Mouse (Mus musculus) limb, embryonic 12.5 days (tissue): Measurements from ENCODE around the gene Ly6g5c. TPM values are rescaled to one million over a fixed set of nuclear protein-coding genes. Genes with fewer than 3 reads are reported as not detected.

ENCODE experiments used
- ATAC-seq: fragments of 200-750 bp; cut with Nextera tagmentation; 2 replicates; pipeline ENCODE4 v1.8.0; 2017; ENCODE audit warnings: low read depth, moderate TSS enrichment; ENCODE audit not compliant: insufficient number of reproducible peaks, insufficient read depth, low FRiP score, low TSS enrichment
- H3K27ac ChIP-seq: fragments of 300-500 bp; sonication (generic); 2 replicates; pipeline ENCODE4 v1.5.1; 2016; ENCODE audit warnings: mild to moderate bottlenecking, moderate library complexity
- H3K27me3 ChIP-seq: fragments of 300-500 bp; sonication (generic); 2 replicates; pipeline ENCODE4 v1.6.1; 2016; ENCODE audit warnings: mild to moderate bottlenecking, moderate library complexity
- H3K36me3 ChIP-seq: fragments of 300-500 bp; sonication (generic); 2 replicates; pipeline ENCODE4 v1.6.1; 2016; ENCODE audit warnings: mild to moderate bottlenecking, moderate library complexity
- H3K4me1 ChIP-seq: fragments of 300-500 bp; sonication (generic); replicated peaks from 2 replicates; pipeline ENCODE4 v1.6.1; 2016
- H3K4me2 ChIP-seq: fragments of 300-500 bp; sonication (generic); 2 replicates; pipeline ENCODE4 v1.6.1; 2016; ENCODE audit warnings: mild to moderate bottlenecking, moderate library complexity
- H3K4me3 ChIP-seq: fragments of 300-500 bp; sonication (generic); replicated peaks from 2 replicates; pipeline ENCODE4 v1.5.1; 2016; ENCODE audit warnings: mild to moderate bottlenecking
- H3K9ac ChIP-seq: fragments of 300-500 bp; sonication (generic); replicated peaks from 2 replicates; pipeline ENCODE4 v1.6.1; 2016; ENCODE audit warnings: mild to moderate bottlenecking, moderate library complexity
- H3K9me3 ChIP-seq: fragments of 300-500 bp; sonication (generic); 2 replicates; pipeline ENCODE4 v1.6.1; 2016; ENCODE audit warnings: mild to moderate bottlenecking, moderate library complexity
- WGBS: fragments of 180-500 bp; shearing (Covaris S2); methylation state at CpG from one replicate; pipeline ENCODE4 v1.1.7; 2016; 5-methylcytosine and 5-hydroxymethylcytosine counted together
- polyA plus RNA-seq: library from polyadenylated mRNA; unstranded; fragments of >200 nt; fragmentation: Nextera tagmentation; extraction: Ambion mirVana; gene quantifications from 2 replicates; pipeline ENCODE4 v1.2.1, GENCODE M21; 2016

Gene Ly6g5c
- polyA plus RNA-seq, result not detected in 2 replicates

DNA sequence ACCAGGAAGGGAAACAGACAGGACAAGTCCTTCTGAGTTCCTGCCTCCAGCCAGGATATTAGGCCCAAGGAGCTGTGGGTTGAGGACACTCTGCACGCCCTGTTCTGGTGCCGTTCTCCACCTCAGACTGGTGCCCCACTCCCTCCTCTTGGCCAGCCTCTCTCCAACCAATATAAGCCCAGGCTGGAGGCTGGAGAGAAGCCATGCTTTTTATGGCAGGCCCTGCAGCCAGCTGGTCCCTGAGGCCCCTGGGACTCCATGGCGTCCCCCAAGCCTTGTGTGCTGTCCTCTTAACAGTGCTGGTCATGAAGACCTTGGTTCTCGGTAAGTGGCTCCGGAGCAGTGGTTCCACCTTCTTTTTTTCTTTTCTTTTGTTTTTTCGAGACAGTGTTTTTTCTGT lies at the start of gene Ly6g5c:
Gene Ly6g5c, plus strand, starts transcription at position 183 of the 400 bp plus-strand sequence.
- ATAC-seq, result no peak
- Histone ChIP-seq H3K9me3 (no peaks in the 10 kb centered on the region), H3K4me1 (peaks cover 6% of the 10 kb centered on the region; the same call in 1 of the 2 replicates), H3K36me3 (peaks cover 12% of the 10 kb centered on the region), H3K4me3 (no peak within 1 kb of the TSS), H3K9ac (no peak within 1 kb of the TSS), H3K4me2 (no peak within 1 kb of the TSS), H3K27ac (no peak within 1 kb of the TSS), H3K27me3 (no peaks in the 10 kb centered on the region)
- 80% methylated on average over 6 of the region's 6 CpGs for WGBS

DNA sequence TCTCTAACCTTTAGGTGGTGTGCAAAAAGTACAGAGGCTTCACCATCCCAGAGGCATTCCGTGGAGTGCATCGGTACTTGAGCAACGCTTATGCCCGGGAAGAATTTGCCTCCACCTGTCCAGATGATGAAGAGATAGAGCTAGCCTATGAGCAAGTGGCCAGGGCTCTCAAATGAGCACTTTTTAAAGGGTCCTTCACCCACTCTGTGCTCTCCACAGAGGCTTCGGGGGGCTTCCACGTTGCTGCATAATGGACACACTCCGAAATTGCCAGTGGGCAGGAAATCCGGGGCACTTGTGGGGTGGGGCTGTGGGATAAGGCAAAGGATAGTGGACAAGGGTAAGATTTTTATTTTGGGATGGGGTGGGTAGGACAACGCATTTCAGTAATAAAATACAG lies 49.8 kb upstream of the Ly6g5c start:
- H3K36me3 ChIP-seq, result peaks cover 79% of the 10 kb centered on the region
- peaks cover 4% of the 10 kb centered on the region for H3K27me3 ChIP-seq
- no peak for ATAC-seq
- H3K9me3 ChIP-seq, result no peaks in the 10 kb centered on the region
- H3K4me1 ChIP-seq, result peaks cover 24% of the 10 kb centered on the region
- WGBS, result 66% methylated on average over 9 of the region's 9 CpGs
- peak overlapping the region; percentile 91 for H3K4me2 ChIP-seq
- peak overlapping the region; percentile 83 for H3K4me3 ChIP-seq
- H3K27ac ChIP-seq, result peak overlapping the region; percentile 96
- H3K9ac ChIP-seq, result no peak overlapping the region

- Histone ChIP-seq H3K27me3 (peaks cover 13% of the 10 kb centered on the region), H3K9ac (peak within 1 kb of the TSS; percentile 88), H3K4me3 (peak within 1 kb of the TSS; percentile 83), H3K4me1 (peaks cover 24% of the 10 kb centered on the region), H3K36me3 (peaks cover 75% of the 10 kb centered on the region), H3K4me2 (peak within 1 kb of the TSS; percentile 91), H3K9me3 (no peaks in the 10 kb centered on the region), H3K27ac (peak within 1 kb of the TSS; percentile 96)
- peak; percentile 82 for ATAC-seq
- under 1% methylated on average over 57 of the region's 57 CpGs for WGBS
Observed at GRCm38 (mm10) chr17:35058911-35059892, 48.9 kb upstream of the Ly6g5c start, which contains the start of gene Ddah2. Gene Ddah2 (plus strand): TSS chr17:35059035.

- Histone ChIP-seq H3K4me2 (peak overlapping the region; percentile 91), H3K9ac (peak overlapping the region; percentile 88), H3K4me1 (peaks cover 31% of the 10 kb centered on the region), H3K27ac (no peak overlapping the region), H3K9me3 (no peaks in the 10 kb centered on the region), H3K27me3 (peaks cover 21% of the 10 kb centered on the region), H3K36me3 (peaks cover 68% of the 10 kb centered on the region), H3K4me3 (peak overlapping the region; percentile 83)
- no peak for ATAC-seq
- 26% methylated on average over 14 of the region's 14 CpGs for WGBS
Observed at GRCm38 (mm10) chr17:35060071-35060470, 48.0 kb upstream of the Ly6g5c start.

DNA sequence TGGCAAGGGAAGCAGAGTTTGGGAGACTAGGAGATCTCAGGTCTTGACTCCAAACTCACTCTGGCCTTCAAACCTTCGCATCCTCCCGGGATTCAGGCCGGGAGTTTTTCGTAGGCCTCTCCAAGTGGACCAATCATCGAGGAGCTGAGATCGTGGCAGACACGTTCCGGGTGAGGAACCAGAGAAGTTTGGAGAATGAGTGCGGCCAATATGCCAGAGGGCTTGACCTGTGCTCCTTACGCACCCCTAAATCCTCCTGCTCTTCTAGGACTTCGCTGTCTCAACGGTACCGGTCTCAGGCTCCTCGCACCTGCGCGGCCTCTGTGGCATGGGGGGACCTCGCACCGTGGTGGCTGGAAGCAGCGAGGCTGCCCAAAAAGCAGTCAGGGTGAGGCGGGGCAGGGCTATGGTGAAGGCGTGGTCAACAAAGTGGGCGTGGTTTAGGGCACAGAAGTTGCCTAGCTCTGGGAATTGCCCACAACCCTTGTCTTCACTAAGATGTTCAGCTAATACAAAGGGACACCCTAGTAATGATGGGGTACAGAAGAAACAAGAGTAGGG lies 47.3 kb upstream of the Ly6g5c start:
- H3K9ac ChIP-seq, result peak overlapping the region; percentile 88
- peaks cover 28% of the 10 kb centered on the region for H3K27me3 ChIP-seq
- H3K4me1 ChIP-seq, result peaks cover 39% of the 10 kb centered on the region
- 59% methylated on average over 22 of the region's 22 CpGs for WGBS
- ATAC-seq, result no peak
- peak overlapping the region; percentile 91 for H3K4me2 ChIP-seq
- no peaks in the 10 kb centered on the region for H3K9me3 ChIP-seq
- H3K27ac ChIP-seq, result no peak overlapping the region
- H3K36me3 ChIP-seq, result peaks cover 61% of the 10 kb centered on the region
- H3K4me3 ChIP-seq, result peak overlapping the region; percentile 83

GRCm38 (mm10) chr17:35061299-35061698 lies 46.8 kb upstream of the Ly6g5c start:
- Histone ChIP-seq H3K4me1 (peaks cover 39% of the 10 kb centered on the region), H3K27ac (no peak overlapping the region), H3K27me3 (peaks cover 33% of the 10 kb centered on the region), H3K9me3 (no peaks in the 10 kb centered on the region), H3K4me2 (no peak overlapping the region), H3K36me3 (peaks cover 56% of the 10 kb centered on the region), H3K9ac (no peak overlapping the region), H3K4me3 (0 out of 2 replicates have a peak overlapping the region, but pooled peaks have one; percentile 83)
- whole genome bisulfite sequencing, result 84% methylated on average over 8 of the region's 8 CpGs
- ATAC-seq, result no peak

GRCm38 (mm10) chr17:35063466-35063865 lies 44.6 kb upstream of the Ly6g5c start:
- no peak overlapping the region for H3K4me3 ChIP-seq
- H3K9ac ChIP-seq, result no peak overlapping the region
- 93% methylated on average over 3 of the region's 3 CpGs for WGBS
- no peaks in the 10 kb centered on the region for H3K9me3 ChIP-seq
- ATAC-seq, result no peak
- no peak overlapping the region for H3K27ac ChIP-seq
- H3K36me3 ChIP-seq, result peaks cover 36% of the 10 kb centered on the region
- peaks cover 35% of the 10 kb centered on the region for H3K4me1 ChIP-seq
- H3K27me3 ChIP-seq, result peaks cover 55% of the 10 kb centered on the region
- H3K4me2 ChIP-seq, result no peak overlapping the region

- 29% methylated on average over 10 of the region's 10 CpGs for WGBS
- H3K4me3 ChIP-seq, result peak overlapping the region; percentile 38
Observed at GRCm38 (mm10) chr17:35064378-35064877, 43.7 kb upstream of the Ly6g5c start.

DNA sequence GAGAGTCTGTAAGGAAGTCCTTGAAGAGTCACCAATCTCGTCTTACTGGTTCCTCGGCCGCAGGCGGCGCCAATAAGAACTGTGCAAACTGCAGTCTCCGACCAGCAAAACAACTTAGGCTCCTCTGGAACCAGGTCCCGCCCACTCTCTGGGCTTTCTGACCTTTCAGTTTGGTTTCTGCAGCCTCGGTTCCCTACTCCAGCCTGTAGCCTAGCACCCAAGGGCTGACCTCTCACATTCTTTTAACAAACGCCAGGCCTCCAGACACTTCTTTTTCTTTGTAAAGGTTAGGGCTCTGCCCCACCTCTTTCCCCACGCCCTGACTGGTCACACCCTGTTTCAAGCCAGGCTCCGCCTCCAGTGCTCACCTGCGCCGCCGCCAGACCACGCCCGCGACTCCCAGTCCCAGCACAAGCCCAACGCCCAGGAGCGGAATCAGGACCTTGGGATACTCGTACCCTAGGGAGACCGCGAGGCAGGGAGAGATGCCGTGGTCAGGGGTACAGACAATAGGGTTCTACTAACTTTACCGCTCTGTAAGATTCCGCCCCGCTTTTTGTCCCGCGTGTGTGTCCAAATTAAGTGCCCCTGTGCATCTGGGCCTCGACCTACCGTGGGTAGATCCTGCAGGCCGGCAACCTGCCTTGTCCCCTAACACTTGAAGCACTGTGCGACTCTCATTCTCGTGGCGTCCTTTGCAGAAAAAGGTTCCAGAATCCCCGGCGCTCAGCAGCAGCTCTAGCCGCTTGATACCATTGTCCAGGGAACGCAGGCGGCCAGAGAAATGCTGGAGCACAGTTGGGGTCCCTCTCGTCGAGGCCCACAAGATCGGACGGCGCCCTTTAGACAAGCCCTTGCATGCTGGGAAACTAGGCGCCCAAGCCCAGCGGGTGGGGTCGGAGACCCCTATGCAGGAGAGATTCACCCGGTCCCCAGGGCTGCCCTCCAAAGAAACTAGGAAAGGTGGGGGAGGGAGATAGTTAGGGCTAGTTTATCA lies 42.8 kb upstream of the Ly6g5c start, which contains the start of gene Ly6g6c:
Gene Ly6g6c, plus strand, starts transcription at position 438 of the 997 bp plus-strand sequence.
- Histone ChIP-seq H3K9ac (peak within 1 kb of the TSS; percentile 47), H3K9me3 (no peaks in the 10 kb centered on the region), H3K27ac (peak within 1 kb of the TSS; percentile 47), H3K36me3 (peaks cover 34% of the 10 kb centered on the region), H3K4me1 (peaks cover 28% of the 10 kb centered on the region), H3K4me3 (peak within 1 kb of the TSS; percentile 38), H3K27me3 (peaks cover 64% of the 10 kb centered on the region), H3K4me2 (peak within 1 kb of the TSS; percentile 66)
- 2% methylated on average over 48 of the region's 48 CpGs for WGBS
- ATAC-seq, result peak; percentile 21; the same call in 1 of the 2 replicates

More at GRCm38 (mm10) chr17:35064378-35064877, 43.7 kb upstream of the Ly6g5c start:
- no peak for ATAC-seq
- Histone ChIP-seq H3K27me3 (peaks cover 64% of the 10 kb centered on the region), H3K4me1 (peaks cover 32% of the 10 kb centered on the region), H3K9ac (no peak overlapping the region), H3K4me2 (peak overlapping the region; percentile 66), H3K27ac (no peak overlapping the region; the same call in 1 of the 2 replicates), H3K9me3 (no peaks in the 10 kb centered on the region), H3K36me3 (peaks cover 36% of the 10 kb centered on the region)

- H3K36me3 ChIP-seq, result peaks cover 26% of the 10 kb centered on the region
- WGBS, result 44% methylated on average over 10 of the region's 10 CpGs
- peaks cover 19% of the 10 kb centered on the region for H3K4me1 ChIP-seq
- peak within 1 kb of the TSS; percentile 38 for H3K4me3 ChIP-seq
- H3K27ac ChIP-seq, result peak within 1 kb of the TSS; percentile 47; the same call in 1 of the 2 replicates
- H3K27me3 ChIP-seq, result peaks cover 64% of the 10 kb centered on the region
- H3K9me3 ChIP-seq, result no peaks in the 10 kb centered on the region
- ATAC-seq, result no peak
- peak within 1 kb of the TSS; percentile 66 for H3K4me2 ChIP-seq
- peak within 1 kb of the TSS; percentile 47 for H3K9ac ChIP-seq
Observed at GRCm38 (mm10) chr17:35066084-35066483, 42.0 kb upstream of the Ly6g5c start, which contains the start of gene Mpig6b. Gene Mpig6b (minus strand): TSS chr17:35066184.
